Mouse (Mus musculus): ENCODE data around the gene Atf6b.

Gene Atf6b

DNA sequence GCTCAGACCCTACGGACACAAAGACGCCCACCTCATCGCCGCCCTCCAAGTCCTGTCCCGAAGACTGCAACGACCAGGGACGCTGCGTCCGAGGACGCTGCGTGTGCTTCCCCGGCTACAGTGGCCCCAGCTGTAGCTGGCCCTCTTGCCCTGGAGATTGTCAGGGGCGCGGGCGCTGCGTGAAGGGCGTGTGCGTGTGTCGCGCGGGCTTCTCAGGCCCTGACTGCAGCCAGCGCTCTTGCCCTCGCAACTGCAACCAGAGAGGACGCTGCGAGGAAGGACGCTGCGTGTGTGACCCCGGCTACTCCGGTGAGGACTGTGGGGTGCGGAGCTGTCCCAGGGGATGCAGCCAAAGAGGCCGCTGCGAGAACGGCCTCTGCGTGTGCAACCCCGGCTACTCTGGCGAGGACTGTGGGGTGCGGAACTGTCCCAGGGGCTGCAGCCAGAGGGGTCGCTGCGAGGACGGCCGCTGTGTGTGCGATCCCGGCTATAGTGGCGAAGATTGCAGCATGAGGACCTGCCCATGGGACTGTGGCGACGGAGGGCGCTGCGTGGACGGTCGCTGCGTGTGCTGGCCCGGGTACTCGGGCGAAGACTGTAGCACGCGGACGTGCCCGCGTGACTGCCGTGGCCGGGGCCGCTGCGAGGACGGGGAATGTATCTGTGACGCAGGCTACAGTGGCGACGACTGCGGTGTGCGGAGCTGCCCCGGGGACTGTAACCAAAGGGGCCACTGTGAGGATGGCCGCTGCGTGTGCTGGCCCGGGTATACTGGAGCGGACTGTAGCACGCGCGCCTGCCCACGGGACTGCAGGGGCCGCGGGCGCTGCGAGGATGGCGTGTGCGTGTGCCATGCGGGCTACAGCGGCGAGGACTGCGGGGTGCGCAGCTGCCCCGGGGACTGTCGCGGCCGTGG, 24.5 kb downstream of the Atf6b start:
- no peak for DNase-seq (ENCODE audit: low spot score)

DNA sequence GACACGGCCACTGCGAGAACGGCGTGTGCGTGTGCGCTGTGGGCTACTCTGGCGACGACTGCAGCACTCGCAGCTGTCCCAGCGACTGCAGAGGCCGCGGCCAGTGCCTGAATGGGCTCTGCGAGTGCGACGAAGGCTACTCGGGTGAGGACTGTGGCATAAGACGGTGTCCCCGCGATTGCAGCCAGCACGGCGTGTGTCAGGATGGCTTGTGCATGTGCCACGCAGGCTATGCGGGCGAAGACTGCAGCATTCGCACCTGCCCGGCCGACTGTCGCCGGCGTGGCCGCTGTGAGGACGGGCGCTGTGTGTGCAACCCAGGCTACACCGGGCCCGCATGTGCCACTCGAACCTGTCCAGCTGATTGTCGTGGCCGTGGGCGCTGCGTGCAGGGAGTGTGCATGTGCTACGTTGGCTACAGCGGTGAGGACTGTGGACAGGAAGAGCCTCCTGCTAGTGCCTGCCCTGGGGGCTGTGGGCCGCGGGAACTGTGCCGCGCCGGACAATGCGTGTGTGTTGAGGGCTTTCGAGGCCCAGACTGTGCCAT, 25.4 kb downstream of the Atf6b start:
- DNase-seq (ENCODE audit: low spot score), result no peak

DNA sequence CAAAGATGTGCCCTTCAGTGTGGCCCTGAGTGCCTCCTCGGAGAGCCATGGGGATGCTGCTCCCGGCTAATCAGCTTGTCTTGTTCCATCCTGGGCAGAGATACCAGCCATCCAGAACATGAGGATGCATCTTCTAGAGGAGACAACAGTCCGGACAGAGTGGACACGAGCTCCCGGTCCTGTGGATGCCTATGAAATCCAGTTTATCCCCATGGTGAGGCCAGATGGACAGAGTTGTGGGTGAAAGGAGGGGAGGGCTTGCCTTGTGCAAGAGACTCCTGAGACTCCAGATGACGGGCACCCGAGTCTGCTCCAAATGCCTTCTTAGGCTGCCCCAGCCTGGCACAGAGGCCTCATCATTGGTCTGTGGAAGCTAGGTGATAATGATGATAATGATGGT, 26.2 kb downstream of the Atf6b start:
- no peak for DNase-seq (ENCODE audit: low spot score)

DNA sequence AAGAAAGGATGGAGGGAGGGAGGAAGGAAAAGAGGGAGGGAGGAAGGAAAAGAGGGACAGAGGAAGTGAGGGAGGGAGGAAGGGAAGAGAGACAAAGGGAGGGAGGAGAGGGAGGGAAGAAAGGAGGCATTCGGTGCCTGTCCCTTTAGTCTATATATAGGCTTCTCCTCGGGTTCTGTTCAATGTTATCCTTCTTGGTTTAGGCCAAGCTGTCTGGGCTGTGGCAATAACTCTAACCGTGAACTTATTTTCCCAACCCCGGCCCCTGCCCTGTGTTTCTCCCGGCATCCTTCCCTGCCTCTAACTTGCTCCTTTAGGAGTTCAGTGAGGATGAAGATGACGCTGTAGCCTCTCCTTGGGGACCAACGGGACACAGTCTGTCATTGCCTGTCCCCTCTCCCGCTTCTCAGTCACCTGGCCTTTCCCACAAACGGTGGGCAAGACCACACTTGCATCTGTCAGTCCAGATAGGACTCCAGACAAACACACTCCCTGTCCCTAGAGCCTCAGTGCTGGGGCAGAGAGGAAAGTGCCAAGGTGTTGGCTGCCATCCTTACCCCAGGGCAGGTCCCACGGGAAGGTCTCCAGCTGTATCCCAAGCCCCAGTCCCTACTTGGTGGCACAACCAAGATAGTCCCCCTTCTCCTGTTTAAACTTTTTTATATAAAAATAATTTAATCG, 27.7 kb downstream of the Atf6b start:
- DNase-seq (ENCODE audit: low spot score), result no peak

DNA sequence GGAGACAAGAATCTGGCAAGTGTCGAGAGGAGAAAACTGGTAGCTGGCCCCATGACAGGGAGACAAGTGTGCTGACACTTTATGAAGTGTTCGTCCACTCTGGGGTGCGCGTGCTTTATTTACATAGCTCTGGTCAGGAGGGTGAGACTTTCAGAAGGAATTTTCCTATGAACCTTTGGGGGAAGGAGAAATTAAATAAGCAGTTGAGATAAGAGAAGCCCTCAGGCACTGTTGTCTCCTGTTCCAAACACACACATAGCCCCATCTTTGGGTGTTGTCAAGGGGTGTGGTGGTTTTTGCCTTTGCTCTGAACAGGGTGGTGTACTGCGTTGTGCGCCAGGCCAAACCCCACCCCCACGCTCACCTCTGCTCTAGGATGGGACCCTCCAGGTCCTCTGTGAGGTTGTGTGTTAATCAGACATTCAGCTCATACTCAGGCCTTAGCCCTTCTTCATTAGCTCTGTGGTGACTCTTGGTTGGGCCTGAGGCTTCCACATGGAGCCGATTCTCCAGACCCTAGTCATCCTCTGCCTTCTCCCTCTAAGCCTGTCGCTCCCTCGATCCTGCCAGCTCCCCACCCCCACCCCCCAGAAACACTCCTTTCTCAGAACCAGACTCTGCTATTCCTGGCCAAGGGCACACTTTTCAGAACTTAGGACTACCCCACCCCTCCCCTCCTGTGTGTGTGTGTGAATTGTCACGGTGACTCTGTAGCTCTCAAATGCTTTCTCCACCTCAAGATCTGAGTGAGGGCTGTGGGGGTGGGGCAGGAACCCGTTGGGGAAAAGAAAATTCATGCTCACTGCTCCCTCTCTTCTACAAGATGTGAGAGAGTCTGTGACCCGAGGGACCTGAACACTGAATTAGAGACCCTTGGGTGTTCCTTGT, 28.5 kb downstream of the Atf6b start:
- DNase-seq (ENCODE audit: low spot score), result no peak

DNA sequence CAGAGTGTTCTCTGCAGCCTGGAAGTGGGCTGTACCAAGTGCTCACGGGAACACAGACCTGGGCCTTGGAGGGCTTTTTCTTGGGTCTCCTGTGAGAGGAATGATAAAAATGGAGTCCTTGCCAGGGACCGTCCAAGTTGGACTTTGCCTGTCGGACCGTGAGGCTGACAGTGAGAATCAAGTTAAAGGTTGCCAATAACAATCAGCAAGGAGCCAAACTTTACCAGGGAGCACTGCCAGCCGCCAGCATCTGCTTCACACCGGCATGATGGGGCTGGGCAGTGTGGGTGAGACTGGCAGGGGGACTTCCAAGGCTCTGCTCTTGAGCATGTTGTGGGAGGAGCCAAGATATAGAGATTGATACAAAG, 29.1 kb downstream of the Atf6b start:
- no peak for DNase-seq (ENCODE audit: low spot score)

DNA sequence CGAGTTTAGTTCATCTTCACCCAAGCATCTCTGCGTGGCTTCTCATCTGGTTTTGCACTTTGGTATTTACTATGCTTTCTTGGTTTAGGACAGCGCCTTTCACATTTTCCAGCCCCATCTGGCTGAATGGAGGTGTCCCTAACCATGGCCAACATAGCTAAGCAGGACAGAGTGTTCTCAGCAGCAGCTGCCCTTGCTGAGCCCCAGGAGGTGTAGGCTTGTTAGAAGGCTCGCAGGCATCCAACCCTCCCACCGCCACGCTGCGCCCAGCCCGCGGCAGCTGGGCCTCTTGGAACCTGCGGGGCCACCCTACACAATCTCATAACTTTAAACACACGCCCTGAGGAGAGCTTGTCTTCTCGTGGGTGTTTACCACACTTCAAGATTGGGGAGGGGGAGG, 29.7 kb downstream of the Atf6b start:
- DNase-seq (ENCODE audit: low spot score), result no peak

DNA sequence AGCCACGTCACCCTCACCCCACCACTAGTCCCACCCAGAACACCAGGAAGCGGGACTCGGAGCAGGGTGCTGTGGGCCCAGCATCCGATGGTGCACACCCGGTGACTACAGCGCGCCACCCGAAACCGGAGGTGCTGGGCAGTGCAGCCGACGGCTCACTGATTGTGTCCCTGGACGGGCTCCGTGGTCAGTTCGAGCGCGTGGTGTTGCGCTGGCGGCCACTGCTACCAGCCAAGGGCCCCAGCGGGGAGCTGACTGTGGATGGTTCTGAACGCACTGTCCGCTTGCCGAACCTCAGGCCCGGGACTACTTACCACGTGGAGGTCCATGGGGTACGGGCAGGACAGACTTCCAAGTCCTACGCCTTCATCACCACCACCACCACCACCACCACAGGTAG, 33.2 kb downstream of the Atf6b start:
- DNase-seq (ENCODE audit: low spot score), result no peak

DNA sequence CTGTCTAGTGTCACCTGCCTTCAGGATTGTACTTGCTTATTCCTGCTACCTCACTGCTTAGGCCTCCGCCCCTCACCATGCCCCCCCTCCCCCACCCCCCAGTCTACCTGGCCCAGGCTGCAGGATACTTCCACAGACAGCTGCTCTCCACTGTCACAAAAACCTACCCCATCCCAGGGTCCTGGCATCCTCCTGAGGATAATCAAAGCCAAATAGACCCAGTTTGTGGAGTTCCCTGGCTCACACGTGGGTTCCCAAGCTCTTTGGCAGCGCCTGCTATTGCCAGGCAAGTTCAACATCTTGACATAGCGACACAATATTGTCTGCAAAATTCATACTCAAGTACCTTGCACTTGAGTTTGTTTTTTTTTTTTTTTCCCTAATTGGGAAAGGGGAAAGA, 33.7 kb downstream of the Atf6b start:
- DNase-seq (ENCODE audit: low spot score), result no peak

DNA sequence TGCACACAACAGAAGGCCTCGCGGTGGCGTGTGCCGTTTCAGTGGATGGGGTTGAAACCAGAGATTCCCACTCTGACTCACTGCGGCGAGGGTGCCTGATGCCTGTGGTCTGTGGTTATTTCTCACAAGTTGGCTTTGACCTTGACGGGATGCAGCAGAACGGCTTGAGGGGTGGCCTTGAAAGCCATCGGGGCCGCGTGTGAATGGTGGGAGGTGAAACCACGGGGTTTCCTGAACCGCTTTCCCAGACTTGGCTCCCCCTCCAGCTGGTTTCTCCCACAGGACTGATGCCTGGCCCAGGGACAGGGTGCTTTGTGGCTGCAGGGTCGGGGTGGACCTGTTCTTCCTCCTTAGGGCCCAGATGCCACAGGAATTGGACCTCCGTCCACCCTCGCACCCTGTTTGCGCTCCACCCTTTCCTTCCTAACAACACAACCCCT, 34.2 kb downstream of the Atf6b start:
- no peak for DNase-seq (ENCODE audit: low spot score)

DNA sequence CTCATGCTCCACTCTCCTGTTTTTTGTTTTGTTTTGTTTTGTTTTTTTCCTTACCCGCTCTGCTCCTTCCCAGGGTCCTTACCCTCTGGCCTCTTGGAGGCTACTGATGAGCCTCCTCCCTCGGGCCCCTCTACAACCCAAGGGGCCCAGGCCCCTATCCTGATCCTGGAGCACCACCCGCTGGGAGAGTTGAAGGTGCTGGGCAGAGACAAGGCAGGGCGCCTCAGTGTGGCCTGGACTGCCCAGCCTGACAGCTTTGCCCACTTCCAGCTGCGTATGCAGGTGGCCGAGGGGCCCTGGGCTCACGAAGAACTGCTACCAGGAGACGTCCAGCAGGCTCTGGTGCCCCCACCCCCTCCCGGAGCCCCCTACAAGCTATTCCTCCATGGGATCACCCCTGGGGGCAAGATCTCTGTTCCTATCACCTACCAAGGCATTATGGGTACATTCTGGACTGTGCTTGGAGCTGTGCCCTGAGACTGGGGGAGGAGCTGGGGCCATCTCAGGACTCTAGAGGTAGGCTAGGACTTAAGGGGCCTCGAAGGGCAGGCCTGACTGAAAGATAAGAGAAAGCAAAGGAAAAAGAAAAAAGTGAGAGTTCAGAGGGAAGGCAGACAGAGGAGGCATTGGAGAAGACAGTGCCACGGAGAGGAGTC, 35.1 kb downstream of the Atf6b start:
- no peak for DNase-seq (ENCODE audit: low spot score)

DNA sequence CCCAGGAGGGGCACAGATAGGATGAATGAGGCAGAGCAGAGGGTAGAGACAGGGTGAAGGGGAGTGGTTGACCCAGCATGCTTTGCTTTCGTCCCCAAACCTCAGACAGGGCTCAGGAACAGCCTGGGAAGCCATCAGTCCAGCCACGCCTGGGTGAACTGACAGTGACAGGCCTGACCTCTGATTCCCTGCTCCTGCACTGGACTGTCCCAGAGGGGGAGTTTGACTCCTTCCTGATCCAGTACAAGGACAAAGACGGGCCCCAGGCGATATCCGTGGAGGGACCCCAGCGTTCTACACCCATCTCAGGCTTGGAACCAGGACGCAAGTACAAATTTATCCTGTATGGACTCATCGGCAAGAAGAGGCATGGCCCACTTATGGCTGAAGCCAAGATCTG, 36.2 kb downstream of the Atf6b start:
- DNase-seq (ENCODE audit: low spot score), result no peak

DNA sequence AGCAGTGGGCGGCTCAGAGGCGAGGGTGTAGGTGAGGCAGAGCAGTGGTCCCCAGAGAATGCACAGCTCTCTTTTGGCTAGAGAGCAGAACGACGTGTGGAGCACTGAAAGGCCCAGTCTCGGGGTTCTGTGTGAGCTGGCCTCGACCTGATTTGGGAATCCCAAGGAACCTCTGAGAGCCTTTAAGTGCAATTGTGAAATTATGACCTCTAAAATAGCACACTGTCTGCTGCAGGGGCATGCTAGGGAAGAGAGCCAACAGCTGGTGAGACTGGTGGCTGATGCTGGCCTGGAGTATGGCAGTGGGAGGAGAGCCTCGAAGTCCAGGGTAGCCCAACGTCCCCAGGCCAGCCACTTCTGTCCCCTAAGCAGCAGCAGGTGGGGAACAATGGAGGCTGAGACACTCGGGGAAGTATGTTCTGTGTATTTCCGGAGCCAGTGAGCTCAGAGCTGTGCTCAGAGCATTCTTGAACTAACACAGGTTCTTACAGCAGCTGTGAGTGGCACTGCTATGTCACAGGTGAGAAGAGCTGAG, 36.8 kb downstream of the Atf6b start:
- DNase-seq (ENCODE audit: low spot score), result no peak

DNA sequence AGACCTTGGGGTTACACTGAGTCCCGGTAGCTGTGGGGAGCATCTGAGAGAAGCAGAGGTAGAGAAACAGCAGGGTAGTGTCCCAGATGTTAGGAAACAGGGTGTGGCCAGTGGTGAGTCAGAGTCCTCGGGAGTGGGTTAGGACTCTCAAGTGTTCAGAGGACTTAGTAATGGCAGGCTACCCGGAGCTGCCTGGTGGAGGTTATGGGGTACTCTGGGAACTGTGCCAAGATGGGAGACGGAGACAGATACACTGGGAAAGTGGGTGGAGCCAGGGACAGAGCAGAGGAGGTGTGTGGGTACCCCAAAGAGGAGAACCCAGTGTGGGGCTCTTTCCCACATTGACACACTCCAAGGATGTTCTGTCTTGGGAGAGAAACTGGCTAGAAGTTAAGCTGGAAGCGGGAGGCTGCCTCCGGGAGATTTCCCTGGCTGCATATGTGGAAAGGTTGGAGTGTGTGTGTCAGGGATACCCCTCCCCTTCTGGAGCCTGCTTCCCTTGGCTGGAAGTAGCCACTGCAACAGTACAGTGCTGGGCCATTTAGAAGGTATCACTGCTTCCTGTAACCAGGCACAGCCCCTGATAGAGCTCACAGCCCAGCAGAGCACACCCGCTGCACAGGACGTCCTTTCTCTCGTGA, 37.4 kb downstream of the Atf6b start:
- DNase-seq (ENCODE audit: low spot score), result peak; percentile 66

DNA sequence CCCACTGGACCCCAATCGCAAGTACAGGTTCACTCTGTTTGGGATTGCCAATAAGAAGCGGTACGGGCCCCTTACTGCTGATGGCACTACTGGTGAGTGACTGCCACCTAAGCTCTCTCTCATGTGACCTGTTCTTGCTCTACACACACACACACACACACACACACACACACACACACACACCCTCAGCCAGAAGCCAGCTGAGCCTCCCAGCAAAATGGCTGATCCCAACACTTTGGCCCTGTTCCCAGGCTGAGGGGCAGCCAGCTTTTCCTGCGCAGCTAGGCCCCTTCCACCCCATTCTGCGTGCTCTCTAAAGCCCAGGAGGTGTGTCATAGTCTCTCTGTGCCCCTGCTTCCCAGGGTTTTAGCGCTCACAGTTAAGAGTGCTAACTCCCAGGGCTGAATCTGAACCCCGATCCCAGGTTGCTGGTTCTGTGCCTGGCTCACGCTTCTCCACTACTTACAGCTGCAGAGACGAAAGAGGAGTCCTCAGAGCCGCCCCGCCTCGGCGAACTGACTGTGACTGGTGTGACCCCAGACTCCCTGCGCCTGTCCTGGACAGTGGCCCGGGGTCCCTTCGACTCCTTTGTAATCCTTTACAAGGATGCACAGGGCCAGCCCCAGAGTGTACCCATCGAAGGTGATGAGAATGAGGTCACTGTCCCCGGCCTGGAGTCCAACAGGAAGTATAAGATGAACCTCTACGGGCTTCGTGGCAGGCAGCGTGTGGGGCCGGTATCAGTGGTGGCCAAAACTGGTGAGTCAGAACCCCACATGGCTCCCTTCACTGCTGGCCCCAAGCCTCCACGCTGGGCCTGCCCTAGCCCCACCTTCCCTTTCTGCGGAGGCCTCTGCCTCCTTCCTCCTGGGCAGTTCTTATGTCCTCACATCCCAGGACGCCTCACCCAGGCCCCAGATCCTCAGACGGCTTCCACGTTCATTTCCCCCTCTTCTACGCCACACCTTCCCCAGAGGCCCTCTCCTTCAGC, 38.5 kb downstream of the Atf6b start:
- DNase-seq (ENCODE audit: low spot score), result peak; percentile 82

DNA sequence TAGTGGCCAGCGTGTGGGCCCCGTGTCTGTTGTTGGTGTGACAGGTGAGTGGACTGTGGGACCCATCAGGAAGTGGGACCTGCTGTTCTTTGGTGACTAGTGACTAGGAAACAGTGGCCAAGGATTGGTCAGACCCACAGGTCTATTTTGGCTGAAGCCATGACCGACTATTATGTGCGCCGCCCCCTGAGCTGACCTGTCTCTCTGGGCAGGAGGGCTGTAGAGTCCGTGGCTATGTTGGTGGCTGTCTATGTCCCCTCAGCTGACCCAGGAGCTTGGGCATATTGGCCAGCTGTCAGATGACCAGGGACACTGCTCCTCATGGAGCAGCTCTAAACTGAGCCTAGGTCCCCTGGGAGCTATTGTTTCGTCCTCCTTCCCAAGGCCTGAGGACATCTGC, 41.9 kb downstream of the Atf6b start:
- DNase-seq (ENCODE audit: low spot score), result no peak

DNA sequence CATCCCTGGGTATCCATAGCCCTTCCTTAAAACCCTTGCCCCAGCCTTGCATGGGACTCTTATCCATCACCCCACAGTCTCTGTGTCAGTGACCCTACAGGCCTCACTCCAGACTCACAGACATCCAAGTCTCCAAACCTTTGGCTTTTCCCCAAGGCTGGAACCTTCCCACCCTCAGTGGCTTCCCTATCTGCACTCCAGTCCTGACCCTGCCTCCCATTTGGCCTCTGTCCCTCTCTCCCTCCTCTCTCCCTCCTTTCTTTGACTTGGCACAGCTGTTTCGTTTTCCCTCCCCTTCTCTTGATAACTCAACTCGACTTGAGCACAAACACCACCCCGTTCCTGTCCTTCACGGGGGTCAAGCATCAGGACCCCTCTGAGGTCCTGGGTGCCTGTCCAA, 43.5 kb downstream of the Atf6b start:
- no peak for DNase-seq (ENCODE audit: low spot score)

DNA sequence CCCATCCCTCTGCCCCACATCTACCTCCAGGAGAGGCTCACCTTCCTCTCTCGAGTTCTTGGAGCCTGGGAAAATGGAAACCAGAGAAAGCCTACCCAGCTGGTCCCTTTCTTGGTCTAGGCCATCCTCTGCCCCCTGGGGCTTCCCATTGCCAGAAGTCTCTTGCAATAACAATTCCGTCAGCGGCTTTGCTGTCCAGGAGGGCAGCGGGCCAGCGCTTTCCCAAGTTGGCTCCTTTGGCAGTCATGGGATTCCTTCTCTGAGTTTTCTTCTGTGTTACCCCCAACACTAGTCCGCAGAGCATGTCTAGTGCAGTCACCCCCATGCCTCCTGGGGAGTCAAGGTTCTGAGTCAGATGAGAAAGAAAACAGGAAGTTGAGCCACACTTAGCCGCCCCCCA, 46.0 kb downstream of the Atf6b start:
- no peak for DNase-seq (ENCODE audit: low spot score)

DNA sequence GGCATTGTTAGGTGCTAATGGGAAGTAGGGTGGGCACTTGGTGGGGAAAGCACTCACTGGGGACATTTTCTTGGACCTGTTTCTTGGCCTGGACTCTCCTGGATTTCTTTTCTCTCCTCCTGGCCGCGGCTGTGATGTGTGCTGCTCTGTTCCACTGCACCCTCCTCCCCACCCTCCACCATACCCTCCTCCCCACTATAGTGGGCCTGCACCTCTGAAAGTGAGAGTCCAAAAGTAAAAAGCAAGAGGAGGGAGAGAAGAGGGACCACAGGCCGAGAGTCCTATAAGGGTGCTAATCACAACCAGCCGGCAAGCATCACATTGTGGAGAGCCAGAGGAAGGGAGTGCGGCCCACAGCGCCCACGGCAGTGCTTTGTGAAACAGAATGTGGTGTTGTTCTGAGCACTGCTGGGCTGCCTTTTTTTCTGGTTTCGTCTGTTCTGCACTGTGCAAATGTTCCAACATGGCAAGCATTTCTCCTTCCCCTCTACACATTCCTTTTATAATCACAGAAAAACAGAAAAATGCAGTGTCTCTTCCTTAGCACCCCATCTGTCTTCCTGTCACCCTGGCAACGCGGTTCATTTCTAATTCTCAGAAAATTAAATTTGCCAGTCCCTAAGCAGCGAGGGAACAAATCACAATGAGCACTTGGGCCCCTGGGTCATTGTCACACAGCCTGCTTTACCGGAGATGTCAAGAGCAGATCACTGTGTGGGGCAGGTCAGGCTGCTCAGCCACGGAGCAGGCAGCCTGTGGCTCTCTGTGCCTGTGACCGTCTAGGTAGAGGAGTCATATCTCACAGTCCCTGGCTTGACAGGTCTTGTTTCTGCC, 52.8 kb downstream of the Atf6b start:
- no peak for DNase-seq (ENCODE audit: low spot score)

Measured in MN1 (cell line).